Mouse (Mus musculus) layer of hippocampus, adult 9-11 months (tissue): ENCODE results near the gene Olfr420.

Experiments used
- DNase-seq: peaks from one replicate; pipeline ENCODE4 v3.0.0; 2022

Olfr420 gene

DNA sequence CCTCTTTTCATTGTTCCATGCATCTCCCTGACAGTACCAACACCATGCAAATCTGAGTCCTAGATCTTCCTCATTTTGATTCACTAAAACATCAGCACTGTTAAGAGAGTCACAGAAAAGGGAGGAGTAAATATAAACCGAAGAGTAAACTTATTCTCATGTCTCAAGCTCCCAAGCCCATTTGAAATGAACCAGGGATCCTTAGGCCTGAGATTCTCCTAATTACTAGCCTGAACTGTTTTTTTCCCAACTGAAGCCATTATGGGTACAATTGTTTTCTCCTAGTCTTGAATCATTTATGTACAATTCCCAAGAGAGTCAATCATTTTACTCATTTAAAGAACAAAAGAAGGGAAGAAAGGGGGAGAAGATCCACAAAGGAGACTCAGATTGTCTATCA lies at the start of gene Olfr420:
Gene Olfr420 (plus strand): TSS at position 301 of the 400 bp plus-strand sequence.
- DNase-seq, result no peak

GRCm38 (mm10) chr1:174121062-174121461 lies 34.4 kb upstream of the Olfr420 start, which contains the start of gene Olfr231:
TSS of gene Olfr231 (minus strand) at chr1:174121162.
- no peak for DNase-seq

DNA sequence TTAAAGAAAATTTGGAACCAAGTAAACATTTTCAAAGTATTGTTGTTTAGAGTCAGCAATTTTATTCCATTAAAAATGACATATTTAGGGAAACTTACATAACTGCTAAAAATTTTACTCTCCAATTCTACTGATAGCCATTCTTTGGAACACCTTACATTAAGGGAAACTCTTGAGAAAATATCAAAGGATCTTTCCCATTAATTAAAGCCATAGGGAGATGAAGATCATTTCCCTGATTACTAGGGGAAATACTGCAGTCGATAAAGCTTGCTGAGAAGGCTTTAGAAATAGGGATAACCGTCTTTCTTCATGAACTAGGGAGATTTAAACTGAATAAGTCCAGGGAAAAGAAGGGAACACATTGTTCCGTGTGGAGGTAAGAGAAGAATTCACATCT lies 24.2 kb upstream of the Olfr420 start, which contains the start of gene Olfr424:
Gene Olfr424 (plus strand): TSS at position 301 of the 400 bp plus-strand sequence.
- DNase-seq, result no peak

DNA sequence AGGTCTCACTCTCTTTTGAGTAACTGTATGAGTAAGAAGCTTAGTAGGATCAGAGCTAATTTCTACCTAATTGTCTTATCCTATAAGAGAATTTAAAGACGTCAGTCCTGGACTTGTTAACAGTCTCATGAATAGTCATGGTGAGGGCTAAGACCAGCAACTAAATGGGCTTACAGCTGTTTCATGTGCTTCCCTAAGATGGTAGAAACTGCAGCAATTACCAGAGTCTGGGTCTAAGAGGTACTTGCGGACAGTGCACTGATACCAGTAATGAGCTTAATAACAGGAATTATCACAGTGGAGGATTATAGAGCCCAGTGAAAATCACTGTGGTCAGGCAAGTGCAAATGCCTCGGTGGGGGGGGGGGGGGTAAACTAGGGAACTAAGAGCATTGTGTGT lies 23.4 kb upstream of the Olfr420 start:
- no peak for DNase-seq

DNA sequence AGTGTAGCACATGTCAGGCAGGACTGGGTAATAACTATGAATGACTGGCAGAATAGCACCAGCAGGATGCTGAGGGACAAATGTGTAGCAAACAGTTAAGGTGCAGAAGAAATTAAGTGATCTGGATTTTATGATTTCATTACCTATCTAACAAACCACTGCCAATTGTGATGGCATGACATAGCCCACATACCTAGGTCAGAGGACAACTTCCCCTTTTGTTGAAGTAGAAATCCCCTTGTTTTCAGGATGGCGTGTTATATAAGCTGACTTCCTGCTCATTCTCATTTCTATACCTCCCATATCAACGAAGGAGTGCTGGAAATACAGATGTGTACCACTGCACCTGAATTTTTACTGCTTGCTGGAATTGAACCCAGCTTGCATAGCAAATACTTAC lies 14.0 kb upstream of the Olfr420 start:
- no peak for DNase-seq

DNA sequence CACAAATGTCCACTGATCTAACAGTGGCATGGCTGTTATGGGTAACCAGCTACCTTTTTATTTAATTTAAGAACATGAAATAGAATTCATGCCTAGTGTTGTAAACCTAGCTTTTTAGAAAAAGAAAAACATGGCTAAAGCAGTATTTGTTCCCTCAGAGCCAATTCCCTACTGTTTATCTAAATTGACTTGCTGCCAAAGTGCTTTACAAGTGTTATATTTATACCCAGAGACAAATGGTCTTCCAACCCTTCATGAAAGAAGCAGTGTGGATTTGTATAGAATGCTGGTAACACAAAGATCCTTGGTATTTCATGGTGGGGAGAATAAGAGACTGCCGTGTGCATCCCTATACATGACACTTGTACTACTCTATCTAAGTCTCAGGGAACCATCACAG lies 8.7 kb upstream of the Olfr420 start:
- DNase-seq, result no peak

- no peak for DNase-seq
Observed at GRCm38 (mm10) chr1:174149289-174149688, 6.1 kb upstream of the Olfr420 start.

DNA sequence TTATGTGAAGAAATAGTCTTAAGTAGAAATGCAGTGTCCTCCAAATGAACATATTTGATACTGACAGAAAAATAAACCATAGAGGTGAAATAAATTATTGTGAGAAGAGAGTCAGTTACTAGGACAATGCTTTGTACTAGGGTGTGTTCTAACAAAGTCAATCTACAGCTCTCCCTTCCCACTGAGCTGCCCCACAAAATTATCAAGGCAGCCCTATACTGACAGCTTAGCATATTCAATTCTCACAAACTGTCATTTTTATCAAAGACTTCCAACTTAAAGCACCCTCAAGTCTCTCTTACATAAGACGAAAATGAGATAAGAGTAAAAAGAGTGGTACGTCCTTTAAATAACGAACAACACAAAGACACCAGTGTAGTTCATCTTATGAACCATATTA lies 2.2 kb downstream of the Olfr420 start:
- DNase-seq, result no peak

- no peak for DNase-seq
Observed at GRCm38 (mm10) chr1:174158512-174158911, 3.1 kb downstream of the Olfr420 start.

- no peak for DNase-seq
Observed at GRCm38 (mm10) chr1:174159095-174159494, 3.7 kb downstream of the Olfr420 start.

DNA sequence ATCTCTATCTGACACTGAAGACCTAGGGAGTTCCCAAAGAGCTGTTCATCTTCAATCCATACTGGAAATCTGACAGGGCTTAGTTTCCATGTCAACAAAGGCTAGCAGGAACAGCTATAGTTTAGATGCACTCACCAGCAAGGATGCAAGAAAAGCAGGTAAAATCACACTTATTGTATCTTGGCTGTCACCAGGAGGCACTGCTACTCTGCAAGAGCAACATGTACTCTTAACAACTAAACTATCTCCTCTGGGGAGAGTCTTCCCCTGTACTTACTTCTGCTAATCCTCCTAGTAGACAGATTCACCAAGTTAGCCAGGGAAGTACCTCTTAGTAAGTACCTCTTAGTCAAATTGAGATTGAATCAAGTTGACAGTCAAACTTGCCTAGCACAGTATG lies 13.6 kb downstream of the Olfr420 start:
- no peak for DNase-seq

DNA sequence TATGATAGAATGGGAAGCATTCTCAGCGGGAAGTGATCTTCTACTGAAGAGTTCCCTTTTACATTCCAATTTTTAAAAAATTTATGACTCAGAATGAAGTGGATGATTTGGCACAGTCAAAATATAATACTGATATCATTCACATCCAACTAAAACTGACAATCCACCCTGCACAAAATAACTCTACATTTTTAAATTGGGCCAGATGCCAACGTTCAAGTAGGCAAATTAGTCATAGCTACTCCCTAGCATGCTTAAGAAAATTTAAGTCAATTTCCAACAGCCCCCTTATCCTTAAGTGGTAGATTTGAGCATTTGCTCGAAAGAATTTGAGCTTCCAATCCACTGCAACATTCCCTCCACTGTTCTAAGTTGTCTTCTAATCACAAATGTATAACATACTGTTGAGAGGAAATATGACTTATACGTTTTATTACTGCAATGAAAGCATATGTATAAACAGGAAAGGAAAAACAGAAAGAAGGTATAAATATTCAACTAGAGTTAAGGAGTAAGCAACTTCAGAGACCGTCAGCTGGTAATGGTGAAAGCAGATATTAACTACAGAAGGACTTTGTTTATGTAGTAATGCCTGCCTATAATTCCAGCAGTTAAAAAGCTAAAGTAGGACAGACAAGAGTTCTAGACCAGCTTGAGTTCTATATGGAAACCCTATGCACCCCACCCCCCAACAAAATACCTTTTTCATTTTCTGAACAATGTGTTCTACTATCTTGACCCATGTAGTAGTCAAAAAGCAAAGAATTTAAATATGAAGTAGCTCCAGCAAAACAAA lies 15.5 kb downstream of the Olfr420 start:
- DNase-seq, result peak; percentile 3

GRCm38 (mm10) chr1:174171537-174171936 lies 16.1 kb downstream of the Olfr420 start:
- DNase-seq, result no peak

- no peak for DNase-seq
Observed at GRCm38 (mm10) chr1:174172605-174173004, 17.2 kb downstream of the Olfr420 start, which contains the start of gene Spta1. TSS of gene Spta1 (plus strand) at chr1:174172776.

- DNase-seq, result no peak
Observed at GRCm38 (mm10) chr1:174204699-174205098, 49.3 kb downstream of the Olfr420 start.
